ENCODE assay signal across 8 mouse cellular contexts in genomic region chr1:90843836-90844235, GRCm38 (mm10). TPM values are rescaled to one million over a fixed set of nuclear protein-coding genes. Genes with fewer than 3 reads are reported as not detected.
DNase-seq lines count a peak whose midpoint lies in the region; ATAC-seq and TF ChIP-seq lines count a peak whose summit lies in the region.
"Had no signal": no experiment of that assay in that cellular context is flagged by ENCODE, and none has a peak within 500 bp of the region (broad histone marks: within the 10 kb centered on the region; RNA-seq: fewer than 3 reads in every experiment).

Gene Col6a3 (minus strand): TSS chr1:90843971.

- no peaks in the 10 kb centered on the region for H3K9me3 ChIP-seq in embryonic facial prominence, embryonic 14.5 days (ENCODE audit: control insufficient read depth, low read length)
- H3K9me3 ChIP-seq in limb, embryonic 14.5 days (ENCODE audit: control insufficient read depth, low read length), result no peaks in the 10 kb centered on the region
- H3K9me3 ChIP-seq: megakaryocyte, embryonic 14.5 days had no signal

- H3K36me3 ChIP-seq in embryonic facial prominence, embryonic 14.5 days (ENCODE audit: control insufficient read depth, insufficient read depth, low read length), result no peaks in the 10 kb centered on the region
- no peaks in the 10 kb centered on the region for H3K36me3 ChIP-seq in limb, embryonic 14.5 days (ENCODE audit: control insufficient read depth, insufficient read depth, low read length)
- H3K36me3 ChIP-seq in thymus, adult 2 months (ENCODE audit: control insufficient read depth, insufficient read depth, low read length), result no peaks in the 10 kb centered on the region

- peak; percentile 92 for ATAC-seq in embryonic facial prominence, embryonic 14.5 days (ENCODE audit: low read depth)
- ATAC-seq in limb, embryonic 14.5 days (ENCODE audit: low FRiP score, low read depth), result peak; percentile 90

- peak within 1 kb of the TSS; percentile 80 for H3K27ac ChIP-seq in embryonic facial prominence, embryonic 14.5 days (replicated peaks; ENCODE audit: low read depth, low read length)
- H3K27ac ChIP-seq in limb, embryonic 14.5 days (replicated peaks; ENCODE audit: low read depth, low read length), result peak within 1 kb of the TSS; percentile 81
- H3K27ac ChIP-seq in thymus, adult 2 months (ENCODE audit: control insufficient read depth, insufficient read depth, low read length), result no peak within 1 kb of the TSS

- peak within 1 kb of the TSS; percentile 68 for H3K4me2 ChIP-seq in embryonic facial prominence, embryonic 14.5 days (ENCODE audit: low read depth, low read length)
- H3K4me2 ChIP-seq in limb, embryonic 14.5 days (replicated peaks; ENCODE audit: low read depth, low read length, severe bottlenecking), result peak within 1 kb of the TSS; percentile 68

- no peak for TF ChIP-seq CTCF in thymus, adult 2 months (IDR thresholded peaks at IDR 0.05; ENCODE audit: borderline replicate concordance, control insufficient read depth, extremely low read depth, insufficient read depth, low read length, poor library complexity)

- H3K4me3 ChIP-seq in embryonic facial prominence, embryonic 14.5 days (ENCODE audit: low read depth, low read length), result peak within 1 kb of the TSS; percentile 49
- peak within 1 kb of the TSS; percentile 48 for H3K4me3 ChIP-seq in limb, embryonic 14.5 days (replicated peaks; ENCODE audit: low read length)
- H3K4me3 ChIP-seq in thymus, adult 2 months (ENCODE audit: control insufficient read depth, insufficient read depth, low read length), result no peak within 1 kb of the TSS
- H3K4me3 ChIP-seq: megakaryocyte, embryonic 14.5 days had no signal

- DNase-seq in adrenal gland, adult 8-10 months, result no peak
- peak; percentile 95 for DNase-seq in embryonic facial prominence, embryonic 14.5 days (ENCODE audit: low spot score)
- DNase-seq in heart, postnatal 36 days, result peak; percentile 70 to 72
- peak; percentile 88 for DNase-seq in limb, embryonic 14.5 days (ENCODE audit: low spot score)
- DNase-seq in skeletal muscle tissue, adult 2 months (ENCODE audit: low read depth, low spot score), result peak; percentile 78
- DNase-seq in thymus, adult 2 months, result no peak
- no peak for DNase-seq in thymus, postnatal 14 days

- H3K4me1 ChIP-seq in embryonic facial prominence, embryonic 14.5 days (ENCODE audit: control insufficient read depth, insufficient read depth, low read length), result peaks cover 46% of the 10 kb centered on the region
- peaks cover 50% of the 10 kb centered on the region for H3K4me1 ChIP-seq in limb, embryonic 14.5 days (ENCODE audit: control insufficient read depth, insufficient read depth, low read length)
- no peaks in the 10 kb centered on the region for H3K4me1 ChIP-seq in thymus, adult 2 months (replicated peaks; ENCODE audit: control insufficient read depth, insufficient read depth, low read length)
- H3K4me1 ChIP-seq: megakaryocyte, embryonic 14.5 days had no signal

- peak; percentile 63; the same call in 1 of the 2 replicates for TF ChIP-seq POLR2A in limb, embryonic 14.5 days (IDR thresholded peaks at IDR 0.05; ENCODE audit: borderline replicate concordance, extremely low read depth, insufficient read depth, insufficient read length)
- TF ChIP-seq POLR2A in thymus, adult 2 months (IDR thresholded peaks at IDR 0.05; ENCODE audit: control insufficient read depth, extremely low read depth, insufficient read depth, low read length, poor library complexity), result no peak

- intact Hi-C loops in heart, postnatal 36 days (cut with DNase I), result no loop called here

- 21% methylated on average over 4 of the region's 4 CpGs for WGBS in embryonic facial prominence, embryonic 14.5 days
- WGBS in limb, embryonic 14.5 days, result 8% methylated on average over 4 of the region's 4 CpGs
- WGBS in thymus, adult 2 months, result 56% methylated on average over 4 of the region's 4 CpGs

- peak within 1 kb of the TSS; percentile 77 for H3K9ac ChIP-seq in embryonic facial prominence, embryonic 14.5 days (ENCODE audit: low read depth, low read length)
- H3K9ac ChIP-seq in limb, embryonic 14.5 days (ENCODE audit: low read depth, low read length, severe bottlenecking), result peak within 1 kb of the TSS; percentile 57

- H3K27me3 ChIP-seq in embryonic facial prominence, embryonic 14.5 days (replicated peaks; ENCODE audit: control insufficient read depth, insufficient read depth, low read length), result no peaks in the 10 kb centered on the region
- H3K27me3 ChIP-seq in limb, embryonic 14.5 days (ENCODE audit: control insufficient read depth, insufficient read depth, low read length), result no peaks in the 10 kb centered on the region
- no peaks in the 10 kb centered on the region for H3K27me3 ChIP-seq in thymus, adult 2 months (ENCODE audit: control insufficient read depth, insufficient read depth, low read length)

RNA-seq across cellular contexts. Expression of gene Col6a3, which starts in this region (rescaled TPM):
- 10 to 100 TPM; 14.7 to 40.9 (median 19.8) TPM for total RNA-seq in adrenal gland, adult 8-10 months (2022)
- polyA plus RNA-seq in embryonic facial prominence, embryonic 14.5 days (2014; fragmentation: Nextera tagmentation; extraction: Ambion mirVana), result 262 and 324 TPM in 2 replicates
- total RNA-seq in heart, postnatal 36 days (2021), result 10 to 100 TPM; 42.3 to 50.9 TPM
- polyA plus RNA-seq in limb, embryonic 14.5 days (2012; rRNA removed), result 291 and 326 TPM in 2 replicates
- polyA plus RNA-seq in limb, embryonic 14.5 days (2014; fragmentation: Nextera tagmentation; extraction: Ambion mirVana), result 204 and 224 TPM in 2 replicates
- 6.5 and 6.8 TPM in 2 replicates for polyA plus RNA-seq in thymus, adult 2 months (2012; rRNA removed)

Comparison
In these comparisons a context has a peak if more than half of its experiments do, and no peak if none do; other contexts are left out.
1. RNA of gene Col6a3 (polyA plus RNA-seq): 204 to 326 TPM in limb, embryonic 14.5 days and 262 to 324 TPM in embryonic facial prominence, embryonic 14.5 days; 6.5 to 6.8 TPM in thymus, adult 2 months; every median in the first group is over 10 times any median in the second.
2. DNase-seq: peak in embryonic facial prominence, embryonic 14.5 days (single experiment), heart, postnatal 36 days (2 of 2), limb, embryonic 14.5 days (single experiment) and skeletal muscle tissue, adult 2 months (single experiment); none in adrenal gland, adult 8-10 months (single experiment), thymus, adult 2 months (single experiment) and thymus, postnatal 14 days (single experiment).